ENCODE assay signal across 19 mouse cellular contexts in the genomic region with DNA sequence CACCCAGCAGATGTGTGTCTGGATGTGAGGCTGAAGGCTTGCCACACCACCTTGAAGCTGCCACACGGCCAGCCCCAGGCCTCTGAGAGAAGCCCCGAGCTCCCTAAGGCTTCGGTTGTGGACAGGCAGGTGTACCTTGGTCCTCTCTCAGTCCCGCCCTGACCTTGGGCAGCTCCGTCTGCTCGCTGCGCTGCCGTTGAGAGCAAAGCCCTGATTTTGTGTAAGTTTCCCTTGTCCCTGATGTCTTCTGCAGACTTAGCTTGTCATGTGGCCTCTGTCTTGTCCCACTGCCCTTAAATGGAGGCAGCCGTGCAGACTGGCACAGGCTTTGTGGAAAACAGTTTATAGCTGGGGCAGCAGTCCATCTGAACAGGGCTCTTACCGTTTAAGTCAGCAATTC. TPM values are rescaled to one million over a fixed set of nuclear protein-coding genes. Genes with fewer than 3 reads are reported as not detected.
DNase-seq lines count a peak whose midpoint lies in the region; ATAC-seq and TF ChIP-seq lines count a peak whose summit lies in the region.
"Had no signal": no experiment of that assay in that cellular context is flagged by ENCODE, and none has a peak within 500 bp of the region (broad histone marks: within the 10 kb centered on the region; RNA-seq: fewer than 3 reads in every experiment).

No protein-coding gene starts in this region.

- no peak overlapping the region for H3K4me2 ChIP-seq in heart, embryonic 13.5 days
- H3K4me2 ChIP-seq in hindbrain, postnatal 0 days (ENCODE audit: low read depth, low read length): no peak overlapping the region
- no peak overlapping the region for H3K4me2 ChIP-seq in hindbrain, embryonic 12.5 days (replicated peaks)
- no peak overlapping the region for H3K4me2 ChIP-seq in neural tube, embryonic 13.5 days
- no peak overlapping the region for H3K4me2 ChIP-seq in neural tube, embryonic 15.5 days
- H3K4me2 ChIP-seq: forebrain, embryonic 15.5 days; hindbrain, embryonic 13.5 days had no signal

- H3K27ac ChIP-seq in heart, embryonic 13.5 days (replicated peaks): peak overlapping the region; percentile 62
- H3K27ac ChIP-seq in hindbrain, postnatal 0 days: no peak overlapping the region
- no peak overlapping the region for H3K27ac ChIP-seq in hindbrain, embryonic 12.5 days
- no peak overlapping the region for H3K27ac ChIP-seq in neural tube, embryonic 13.5 days (replicated peaks)
- H3K27ac ChIP-seq in neural tube, embryonic 15.5 days (replicated peaks): no peak overlapping the region
- H3K27ac ChIP-seq: embryonic facial prominence, embryonic 10.5 days; forebrain, embryonic 15.5 days; hindbrain, embryonic 13.5 days; layer of hippocampus, adult 2 months had no signal

- ATAC-seq in heart, embryonic 13.5 days (ENCODE audit: extremely low read depth, insufficient number of reproducible peaks, low FRiP score, low TSS enrichment): no peak
- no peak for ATAC-seq in hindbrain, postnatal 0 days
- no peak for ATAC-seq in hindbrain, embryonic 12.5 days (ENCODE audit: low FRiP score)
- ATAC-seq in neural tube, embryonic 13.5 days (ENCODE audit: low read depth): no peak
- ATAC-seq in neural tube, embryonic 15.5 days (ENCODE audit: low FRiP score): no peak
- ATAC-seq: forebrain, embryonic 15.5 days; Patski had no signal

- no peak for DNase-seq in heart, adult 9 months (ENCODE audit: low spot score in 2 of 2)
- no peak for DNase-seq in hindbrain, postnatal 0 days (ENCODE audit: low spot score)
- DNase-seq in left cerebral cortex, postnatal 25 days (ENCODE audit: low spot score in 2 of 2): no peak
- DNase-seq: adrenal gland, postnatal 36 days; cerebellum, postnatal 10 days; gastrocnemius, postnatal 14 days; heart, adult 11 months; lung, postnatal 4 days; midbrain, embryonic 14.5 days; thymus, postnatal 25 days had no signal

- peaks cover 39% of the 10 kb centered on the region for H3K27me3 ChIP-seq in heart, embryonic 13.5 days (replicated peaks)
- H3K27me3 ChIP-seq in hindbrain, postnatal 0 days (ENCODE audit: insufficient read depth, low read length): no peaks in the 10 kb centered on the region; the same call in 1 of the 2 replicates
- peaks cover 14% of the 10 kb centered on the region for H3K27me3 ChIP-seq in hindbrain, embryonic 12.5 days
- H3K27me3 ChIP-seq in neural tube, embryonic 13.5 days: peaks cover 11% of the 10 kb centered on the region
- peaks cover 10% of the 10 kb centered on the region; the same call in 1 of the 2 replicates for H3K27me3 ChIP-seq in neural tube, embryonic 15.5 days (replicated peaks)
- H3K27me3 ChIP-seq: forebrain, embryonic 15.5 days had no signal

- 58% methylated on average over 10 of the region's 10 CpGs for WGBS in heart, embryonic 13.5 days
- WGBS in hindbrain, postnatal 0 days: 77% methylated on average over 10 of the region's 10 CpGs
- 74% methylated on average over 10 of the region's 10 CpGs for WGBS in hindbrain, embryonic 12.5 days
- 79% methylated on average over 10 of the region's 10 CpGs for WGBS in neural tube, embryonic 13.5 days
- 80% methylated on average over 10 of the region's 10 CpGs for WGBS in neural tube, embryonic 15.5 days

- no peak for TF ChIP-seq CTCF in hindbrain, postnatal 0 days (IDR thresholded peaks at IDR 0.05; ENCODE audit: low read depth)

- H3K9ac ChIP-seq in heart, embryonic 13.5 days: peak overlapping the region; percentile 25; the same call in 1 of the 2 replicates
- 0 out of 2 replicates have a peak overlapping the region, but pooled peaks have one; percentile 9 for H3K9ac ChIP-seq in hindbrain, postnatal 0 days (replicated peaks; ENCODE audit: low read length)
- no peak overlapping the region for H3K9ac ChIP-seq in hindbrain, embryonic 12.5 days
- 0 out of 2 replicates have a peak overlapping the region, but pooled peaks have one; percentile 3 for H3K9ac ChIP-seq in neural tube, embryonic 13.5 days
- no peak overlapping the region for H3K9ac ChIP-seq in neural tube, embryonic 15.5 days (replicated peaks)
- H3K9ac ChIP-seq: forebrain, embryonic 15.5 days; hindbrain, embryonic 13.5 days had no signal

- no peaks in the 10 kb centered on the region for H3K36me3 ChIP-seq in heart, embryonic 13.5 days
- H3K36me3 ChIP-seq in hindbrain, postnatal 0 days (ENCODE audit: insufficient read depth, low read length): no peaks in the 10 kb centered on the region
- H3K36me3 ChIP-seq in hindbrain, embryonic 12.5 days: no peaks in the 10 kb centered on the region
- no peaks in the 10 kb centered on the region for H3K36me3 ChIP-seq in neural tube, embryonic 13.5 days
- no peaks in the 10 kb centered on the region for H3K36me3 ChIP-seq in neural tube, embryonic 15.5 days
- H3K36me3 ChIP-seq: embryonic facial prominence, embryonic 10.5 days; forebrain, embryonic 15.5 days; hindbrain, embryonic 13.5 days had no signal

- peaks cover 14% of the 10 kb centered on the region for H3K4me1 ChIP-seq in heart, embryonic 13.5 days
- no peaks in the 10 kb centered on the region for H3K4me1 ChIP-seq in hindbrain, postnatal 0 days (ENCODE audit: insufficient read depth, low read length)
- H3K4me1 ChIP-seq in hindbrain, embryonic 12.5 days: no peaks in the 10 kb centered on the region
- H3K4me1 ChIP-seq in neural tube, embryonic 13.5 days (replicated peaks): peaks cover 4% of the 10 kb centered on the region; the same call in 1 of the 2 replicates
- peaks cover 4% of the 10 kb centered on the region; the same call in 1 of the 2 replicates for H3K4me1 ChIP-seq in neural tube, embryonic 15.5 days
- H3K4me1 ChIP-seq: forebrain, embryonic 15.5 days; hindbrain, embryonic 13.5 days had no signal

- 0 out of 2 replicates have a peak, but pooled peaks cover 7% of the 10 kb centered on the region for H3K9me3 ChIP-seq in heart, embryonic 13.5 days
- H3K9me3 ChIP-seq in hindbrain, postnatal 0 days (ENCODE audit: low read length): no peaks in the 10 kb centered on the region
- no peaks in the 10 kb centered on the region; the same call in 1 of the 2 replicates for H3K9me3 ChIP-seq in hindbrain, embryonic 12.5 days (replicated peaks)
- H3K9me3 ChIP-seq in neural tube, embryonic 13.5 days: peaks cover 5% of the 10 kb centered on the region; the same call in 1 of the 2 replicates
- H3K9me3 ChIP-seq in neural tube, embryonic 15.5 days (replicated peaks): no peaks in the 10 kb centered on the region
- H3K9me3 ChIP-seq: forebrain, embryonic 15.5 days; hindbrain, embryonic 13.5 days had no signal

- no peak overlapping the region for H3K4me3 ChIP-seq in heart, embryonic 13.5 days
- H3K4me3 ChIP-seq in hindbrain, postnatal 0 days (ENCODE audit: low read length): no peak overlapping the region
- H3K4me3 ChIP-seq in hindbrain, embryonic 12.5 days: no peak overlapping the region
- H3K4me3 ChIP-seq in neural tube, embryonic 13.5 days: no peak overlapping the region
- H3K4me3 ChIP-seq in neural tube, embryonic 15.5 days (replicated peaks): no peak overlapping the region
- H3K4me3 ChIP-seq: embryonic facial prominence, embryonic 10.5 days; forebrain, embryonic 15.5 days; hindbrain, embryonic 13.5 days; layer of hippocampus, adult 2 months had no signal

- intact Hi-C loops in left cerebral cortex, postnatal 25 days (cut with DNase I): no loop called here

RNA-seq across cellular contexts. Expression of gene Wnk2, which starts 6.2 kb away (rescaled TPM):
- polyA plus RNA-seq in heart, embryonic 13.5 days (2015; fragmentation: Nextera tagmentation; extraction: Ambion mirVana): 0.98 and 1.5 TPM in 2 replicates
- 63.8 and 68.9 TPM in 2 replicates for total RNA-seq in hindbrain, postnatal 0 days (2014; rRNA removed)
- polyA plus RNA-seq in hindbrain, postnatal 0 days (2015; fragmentation: Nextera tagmentation; extraction: Ambion mirVana): 14.5 and 15.1 TPM in 2 replicates
- polyA plus RNA-seq in hindbrain, embryonic 12.5 days (2016; fragmentation: Nextera tagmentation; extraction: Ambion mirVana): 16.0 and 16.2 TPM in 2 replicates
- 17.2 and 17.9 TPM in 2 replicates for polyA plus RNA-seq in neural tube, embryonic 13.5 days (2015; fragmentation: Nextera tagmentation; extraction: Ambion mirVana)
- polyA plus RNA-seq in neural tube, embryonic 15.5 days (2015; fragmentation: Nextera tagmentation; extraction: Ambion mirVana): 16.0 and 19.0 TPM in 2 replicates
- 100 to 1,000 TPM; 111 to 115 TPM for total RNA-seq in left cerebral cortex, postnatal 25 days (2021)

RNA-seq across cellular contexts. Expression of gene Ninj1, which starts 33.3 kb away (rescaled TPM):
- polyA plus RNA-seq in heart, embryonic 13.5 days (2015; fragmentation: Nextera tagmentation; extraction: Ambion mirVana): 61.2 and 65.2 TPM in 2 replicates
- total RNA-seq in hindbrain, postnatal 0 days (2014; rRNA removed): 44.1 and 54.4 TPM in 2 replicates
- polyA plus RNA-seq in hindbrain, postnatal 0 days (2015; fragmentation: Nextera tagmentation; extraction: Ambion mirVana): 50.0 and 50.7 TPM in 2 replicates
- 26.5 and 28.1 TPM in 2 replicates for polyA plus RNA-seq in hindbrain, embryonic 12.5 days (2016; fragmentation: Nextera tagmentation; extraction: Ambion mirVana)
- 21.8 and 24.6 TPM in 2 replicates for polyA plus RNA-seq in neural tube, embryonic 13.5 days (2015; fragmentation: Nextera tagmentation; extraction: Ambion mirVana)
- 37.4 and 38.9 TPM in 2 replicates for polyA plus RNA-seq in neural tube, embryonic 15.5 days (2015; fragmentation: Nextera tagmentation; extraction: Ambion mirVana)
- 10 to 100 TPM; 16.3 to 24.0 TPM for total RNA-seq in left cerebral cortex, postnatal 25 days (2021)

Comparison
In these comparisons a context has a peak if more than half of its experiments do, and no peak if none do; other contexts are left out.
1. H3K9ac ChIP-seq: peak in heart, embryonic 13.5 days (single experiment), hindbrain, postnatal 0 days (single experiment) and neural tube, embryonic 13.5 days (single experiment); none in hindbrain, embryonic 12.5 days (single experiment) and neural tube, embryonic 15.5 days (single experiment).